Mouse (Mus musculus) spleen, embryonic (tissue): ENCODE data around the gene Gm26897.

ENCODE experiments used
- CTCF ChIA-PET: fragments of 350-600 bp; sonication (Branson Sonifier 250); formaldehyde crosslinking; loops from one replicate; lab custom pipeline; 2022; lab: Charles Lee

Gene Gm26897

DNA sequence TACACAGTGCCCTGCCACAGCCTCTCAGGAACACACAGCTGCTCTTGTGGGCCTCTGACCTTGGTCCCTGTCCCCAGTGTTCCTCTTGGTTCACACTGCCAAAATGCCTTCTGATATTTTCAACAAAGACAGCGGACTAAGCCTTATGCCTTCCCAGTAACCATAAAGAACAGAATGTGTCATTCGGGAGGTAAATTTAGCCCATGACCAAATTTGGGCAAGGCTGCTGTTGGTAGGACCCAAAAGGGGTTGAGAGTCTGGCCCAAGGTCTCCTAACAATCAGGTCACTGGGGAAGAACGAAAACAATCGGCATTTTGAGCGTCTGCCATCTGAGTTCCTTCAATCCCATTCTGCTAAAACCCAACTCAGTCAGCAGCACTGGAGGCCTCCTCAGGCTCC, 15.9 kb downstream of the Gm26897 start:
- CTCF ChIA-PET: no interaction called here

DNA sequence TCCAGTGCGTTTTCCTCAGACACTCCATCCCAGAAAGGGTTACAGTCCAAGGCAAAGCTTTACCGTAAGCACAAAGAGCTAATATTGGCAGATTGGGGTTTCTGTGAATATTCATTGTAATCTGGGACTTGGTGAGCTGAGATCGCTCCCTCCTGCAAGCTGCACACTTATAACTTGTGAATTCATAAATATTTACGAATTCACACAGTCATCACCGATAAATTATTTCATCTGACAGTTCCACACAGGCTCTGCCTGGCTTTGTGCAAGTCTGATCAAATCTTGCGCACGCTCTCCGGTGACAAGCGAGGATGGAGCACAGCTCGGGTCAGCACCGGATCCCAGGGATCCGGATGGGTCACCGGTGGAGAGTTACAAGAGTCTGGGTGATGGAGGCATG, 16.4 kb downstream of the Gm26897 start:
- CTCF ChIA-PET: no interaction called here

DNA sequence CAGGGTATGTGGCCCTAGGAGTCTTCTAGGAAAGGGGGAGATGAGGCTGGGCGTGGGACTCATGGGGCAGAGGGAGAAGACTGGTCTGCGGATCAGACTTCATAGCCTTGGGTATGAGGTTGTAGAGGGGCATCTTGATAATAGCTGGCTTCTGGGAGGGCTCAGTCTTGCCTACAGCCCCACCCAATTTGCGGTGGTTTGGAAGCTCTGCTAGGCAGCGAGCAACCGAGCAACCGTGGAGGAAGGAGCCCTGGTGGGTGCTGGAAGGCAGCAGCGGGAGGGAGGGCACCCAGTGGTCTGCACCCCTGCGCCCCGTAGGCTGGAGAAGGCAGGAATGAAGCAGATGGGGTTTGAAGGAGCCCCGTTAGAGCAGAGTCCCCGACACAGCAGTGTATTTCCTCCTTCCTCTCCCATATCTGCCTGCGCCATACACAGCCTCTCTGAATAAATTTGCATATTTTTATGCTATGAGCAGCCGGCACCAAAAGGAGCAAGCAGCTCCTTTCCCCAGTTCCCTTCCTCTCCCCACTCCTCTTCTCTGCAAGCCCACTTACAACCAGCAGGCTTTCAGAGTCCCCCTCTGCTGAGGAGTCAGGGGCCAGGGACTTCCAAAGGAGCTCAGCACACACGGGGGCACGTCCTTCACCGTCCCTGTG, 20.9 kb downstream of the Gm26897 start:
- CTCF ChIA-PET: interaction anchor here (0.5 kb wide), 1 partner anchor 89 kb away, joined by 3 read pairs; no protein-coding TSS in a partner anchor

DNA sequence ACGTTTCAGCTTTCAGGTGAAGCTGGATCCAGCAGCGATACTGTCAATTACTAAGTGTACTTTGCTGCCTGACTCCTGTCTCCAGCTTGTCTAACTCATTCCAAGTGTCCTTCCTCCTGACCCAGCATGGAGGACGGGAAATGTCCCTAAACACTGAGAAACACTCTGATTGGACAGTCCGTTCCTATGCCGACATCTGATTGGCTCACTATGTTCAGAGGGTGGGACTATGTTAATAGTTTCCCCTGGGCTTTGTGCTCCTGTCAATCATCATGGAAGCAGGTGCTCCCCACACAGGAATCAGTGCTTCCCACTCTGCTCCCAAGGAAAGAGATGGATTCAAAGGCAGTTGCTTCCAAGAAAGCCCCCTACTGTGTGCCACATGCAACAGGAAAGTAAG, 21.6 kb downstream of the Gm26897 start:
- CTCF ChIA-PET: no interaction called here

DNA sequence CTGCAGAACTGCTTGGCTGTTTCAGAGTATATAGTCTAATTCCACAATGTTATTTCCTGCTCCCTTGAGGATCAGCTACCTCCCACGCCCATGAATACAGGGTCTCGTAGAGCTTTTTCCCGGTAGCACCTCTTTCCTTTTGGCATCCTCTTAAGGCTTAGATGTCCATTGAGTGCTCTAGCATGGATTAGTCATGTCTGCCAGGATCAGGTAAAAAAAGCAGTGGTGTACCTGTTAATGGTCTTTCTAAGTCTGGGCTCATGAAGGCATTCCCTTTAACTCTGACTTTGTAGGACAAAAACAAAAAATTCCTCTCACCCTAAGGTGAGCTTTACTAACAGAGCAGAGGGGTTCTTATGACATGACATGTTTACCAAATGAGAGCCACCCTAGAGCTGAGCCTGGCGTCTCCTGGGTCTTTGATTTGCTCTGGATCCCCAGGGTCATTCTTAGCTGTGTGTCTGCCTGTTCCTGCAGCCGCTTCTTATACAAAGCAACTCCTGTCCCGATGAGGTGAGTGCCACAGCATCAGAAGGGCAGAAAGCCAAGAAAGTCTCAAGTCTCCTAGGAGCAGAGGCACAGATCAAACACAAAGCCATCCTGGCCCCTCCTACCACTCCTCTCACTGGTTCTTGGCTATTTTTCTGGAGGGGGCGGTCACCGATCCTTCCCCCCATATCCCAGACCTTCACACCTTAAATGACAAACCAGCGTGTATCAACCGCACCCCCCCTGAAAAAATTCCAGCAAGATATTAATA, 27.2 kb downstream of the Gm26897 start:
- CTCF ChIA-PET: no interaction called here

DNA sequence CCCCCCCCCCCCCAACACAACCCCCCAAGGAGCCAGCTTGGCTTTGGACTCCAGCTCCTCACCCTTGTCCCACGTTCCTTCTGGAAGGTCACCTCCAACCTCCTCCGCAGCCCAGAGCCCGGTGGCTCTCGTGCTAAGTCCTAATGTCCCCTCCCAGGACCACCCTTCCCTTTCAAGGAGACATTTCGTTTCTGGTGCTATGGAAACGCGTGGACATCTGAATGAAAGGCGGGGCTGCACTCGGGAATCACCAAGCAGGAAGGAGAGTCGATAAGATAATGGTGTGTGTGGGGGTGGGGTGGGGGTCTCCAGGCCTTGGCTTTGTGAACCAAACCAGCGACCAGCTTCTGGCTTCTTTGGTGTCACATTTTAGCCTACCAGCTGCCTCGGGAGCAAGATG, 27.9 kb downstream of the Gm26897 start:
- CTCF ChIA-PET: interaction anchor here (0.7 kb wide), 1 partner anchor 1457 kb away, joined by 4 read pairs; no protein-coding TSS in a partner anchor

DNA sequence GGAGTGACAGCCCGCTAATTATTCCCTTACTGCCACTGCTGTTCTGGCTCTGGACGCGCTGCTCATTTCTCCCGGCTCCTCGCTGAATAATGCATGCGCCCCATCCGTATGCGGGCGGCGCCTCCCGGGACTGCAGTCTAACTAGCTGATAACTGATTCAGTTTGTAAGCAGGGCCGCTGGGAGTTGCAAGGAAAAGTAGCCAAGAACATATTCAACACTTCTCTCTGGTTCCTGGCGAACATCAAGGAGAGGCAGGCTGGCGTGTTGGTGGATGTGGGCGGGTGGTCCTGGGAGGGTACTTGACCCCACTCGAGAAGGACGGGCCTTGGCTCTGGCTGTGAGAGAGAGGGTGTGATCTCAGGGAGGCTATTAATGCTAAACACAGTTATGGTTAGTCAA, 28.4 kb downstream of the Gm26897 start:
- CTCF ChIA-PET: interaction anchor here (0.6 to 0.7 kb wide), 2 partner anchors 94 to 1458 kb away, joined by 3 to 4 read pairs; no protein-coding TSS in a partner anchor

DNA sequence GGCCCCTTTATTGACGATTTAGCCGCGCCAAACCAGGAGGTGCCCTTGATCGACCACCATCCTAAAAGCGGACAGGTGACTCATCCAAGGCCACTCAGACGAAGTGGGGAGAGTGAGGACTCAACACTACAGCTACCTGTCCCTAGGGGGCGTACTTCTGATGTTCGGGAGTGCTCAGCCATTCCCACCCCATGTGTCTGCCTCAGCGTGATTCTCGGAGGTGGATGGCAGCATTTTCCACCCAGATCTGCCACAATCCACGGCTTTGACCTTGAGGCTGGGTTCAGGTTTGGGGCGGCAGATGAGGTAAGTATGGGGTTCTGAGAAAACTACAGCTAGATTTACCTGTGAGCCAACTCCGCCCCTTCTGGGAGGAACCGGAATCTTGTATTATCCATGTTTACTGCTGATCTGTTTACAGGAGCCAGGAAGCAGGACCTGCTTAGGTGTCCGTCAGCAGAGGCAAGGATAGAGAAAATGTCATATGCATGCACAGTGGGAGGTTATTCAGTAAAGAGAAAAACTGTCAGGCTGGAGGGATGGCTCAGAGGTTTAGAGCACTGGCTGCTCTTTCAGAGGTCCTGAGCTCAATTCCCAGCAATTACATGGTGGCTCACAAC, 32.1 kb downstream of the Gm26897 start:
- CTCF ChIA-PET: no interaction called here

DNA sequence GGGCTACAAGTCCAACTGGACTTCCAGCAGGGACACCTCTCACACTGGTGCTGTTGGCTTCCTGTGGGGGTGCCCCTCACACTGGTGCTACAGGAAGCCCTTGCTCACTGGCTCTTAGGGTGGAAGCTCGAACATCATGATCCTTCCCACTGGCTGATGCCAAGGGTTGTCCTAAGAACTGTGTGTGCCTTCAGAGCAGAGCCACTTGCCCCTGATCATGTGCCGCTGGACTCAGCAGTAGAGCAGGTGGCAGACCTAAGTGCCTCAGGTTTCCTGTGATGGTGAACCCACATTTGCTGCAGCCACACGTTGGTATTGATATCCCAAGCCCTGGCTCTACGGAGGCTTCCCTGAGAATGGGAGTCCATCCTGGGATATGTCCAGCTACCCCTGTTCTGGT, 33.0 kb downstream of the Gm26897 start:
- CTCF ChIA-PET: no interaction called here

DNA sequence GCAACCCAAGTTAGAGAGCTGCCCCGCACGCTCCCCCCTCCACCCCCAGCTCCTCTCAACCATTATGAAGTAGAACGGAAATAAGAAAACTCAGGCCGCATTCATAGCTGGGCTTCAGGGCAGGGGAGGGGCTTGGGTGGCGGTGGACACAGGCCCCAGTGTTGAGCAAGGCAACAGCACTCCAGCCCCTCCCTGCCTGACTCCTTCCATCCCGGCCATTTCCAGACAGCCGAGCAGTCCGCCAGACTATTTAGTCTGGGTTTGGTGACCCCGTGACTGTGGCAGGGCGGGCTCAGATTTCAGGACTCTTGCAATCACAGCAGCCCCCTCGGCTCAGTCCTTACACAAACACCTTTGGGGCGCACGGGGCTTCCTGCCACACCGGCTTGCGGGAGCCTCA, 36.5 kb downstream of the Gm26897 start:
- CTCF ChIA-PET: no interaction called here

DNA sequence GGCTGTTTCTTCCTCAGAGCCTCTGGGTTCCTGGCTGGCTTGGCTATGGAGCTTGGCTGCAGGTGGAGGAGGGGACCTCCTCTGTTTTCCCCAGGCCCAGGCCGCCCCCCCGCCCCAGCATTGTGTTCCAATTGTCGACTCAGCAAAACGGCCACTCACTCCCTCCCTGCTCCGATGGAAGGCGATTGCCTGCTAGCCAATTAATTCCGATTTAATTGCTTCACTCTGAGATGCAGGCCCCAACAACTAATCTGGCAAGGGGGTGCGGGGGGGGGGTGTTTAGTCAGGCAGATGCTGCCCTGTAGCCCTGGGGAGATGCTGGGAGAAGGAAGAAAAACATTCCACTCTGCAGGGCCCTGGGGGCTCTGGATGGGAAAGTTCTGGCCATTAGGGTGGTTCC, 38.4 kb downstream of the Gm26897 start:
- CTCF ChIA-PET: no interaction called here

DNA sequence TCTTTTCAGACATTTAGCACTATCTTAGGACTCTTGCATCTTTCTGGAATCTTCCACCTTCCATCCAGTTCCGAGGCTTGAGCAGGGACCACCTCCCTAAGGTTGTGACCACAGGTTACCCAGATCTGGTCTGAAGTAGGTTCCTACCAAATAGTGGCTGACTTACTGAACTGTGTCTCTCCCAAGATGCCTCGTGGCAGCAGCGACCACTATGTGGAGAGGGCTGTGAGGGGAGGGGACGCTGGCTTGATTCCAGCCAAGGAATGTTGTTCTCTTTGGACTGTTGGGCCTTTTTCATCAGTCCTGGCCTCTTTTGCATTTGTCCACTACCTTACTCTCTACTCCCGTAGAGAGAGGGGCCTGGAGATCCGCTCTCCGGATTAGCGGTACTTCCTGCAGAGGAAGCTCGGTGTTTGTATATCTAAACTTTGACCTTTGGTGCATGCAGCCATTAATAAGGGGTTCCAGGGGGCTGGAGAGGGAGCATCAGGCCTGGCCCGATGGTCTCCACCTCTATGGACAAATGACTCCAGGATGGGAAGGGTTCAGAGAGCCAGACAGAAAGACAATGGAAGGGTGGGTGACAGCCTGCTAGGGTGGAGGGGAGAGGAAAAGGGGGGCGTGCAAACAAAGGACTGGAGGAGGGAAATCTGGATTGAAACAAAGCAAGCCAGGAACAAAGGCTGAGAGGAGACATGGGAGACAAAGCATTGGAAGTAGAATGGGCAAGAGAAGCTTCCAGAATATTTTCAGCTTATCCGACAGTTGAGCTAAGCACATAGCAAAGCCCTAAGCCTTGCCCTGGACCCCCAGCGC, 39.1 kb downstream of the Gm26897 start:
- CTCF ChIA-PET: no interaction called here

DNA sequence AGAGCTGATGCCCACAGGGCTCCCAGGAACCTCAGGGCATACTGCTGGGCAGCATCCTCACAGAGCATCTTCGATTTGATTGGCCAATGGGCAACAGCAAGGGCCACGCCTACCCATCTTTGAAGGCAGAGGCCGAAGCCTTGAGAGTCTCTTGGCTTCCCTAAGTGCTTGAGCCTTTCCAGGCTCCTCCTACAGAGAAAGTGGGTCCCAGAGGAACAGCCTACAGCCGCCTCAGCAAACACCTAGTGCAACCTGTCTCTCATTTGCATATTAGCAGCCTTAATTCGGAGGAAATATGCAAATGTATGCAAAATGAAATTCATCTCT, 39.6 kb downstream of the Gm26897 start:
- CTCF ChIA-PET: no interaction called here

DNA sequence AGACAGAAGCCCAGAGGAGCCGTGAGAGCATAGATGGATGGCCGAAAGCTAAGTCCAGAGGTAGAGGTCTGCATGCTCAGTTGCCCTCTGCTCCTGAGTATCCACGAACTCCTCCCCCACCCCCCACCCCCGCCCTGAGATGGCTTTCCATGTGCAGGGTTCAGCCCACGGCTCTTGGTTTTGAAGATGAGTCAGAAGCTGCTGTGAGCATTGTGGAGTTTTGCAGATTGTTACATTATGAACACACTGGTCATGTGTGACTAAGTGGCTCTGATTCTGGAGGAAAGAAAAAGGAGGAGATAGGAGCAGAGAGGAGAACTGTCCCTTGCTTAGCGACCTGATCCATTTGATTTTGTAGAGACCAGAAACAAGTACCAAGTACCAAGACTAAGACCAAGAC, 42.5 kb downstream of the Gm26897 start:
- CTCF ChIA-PET: no interaction called here

DNA sequence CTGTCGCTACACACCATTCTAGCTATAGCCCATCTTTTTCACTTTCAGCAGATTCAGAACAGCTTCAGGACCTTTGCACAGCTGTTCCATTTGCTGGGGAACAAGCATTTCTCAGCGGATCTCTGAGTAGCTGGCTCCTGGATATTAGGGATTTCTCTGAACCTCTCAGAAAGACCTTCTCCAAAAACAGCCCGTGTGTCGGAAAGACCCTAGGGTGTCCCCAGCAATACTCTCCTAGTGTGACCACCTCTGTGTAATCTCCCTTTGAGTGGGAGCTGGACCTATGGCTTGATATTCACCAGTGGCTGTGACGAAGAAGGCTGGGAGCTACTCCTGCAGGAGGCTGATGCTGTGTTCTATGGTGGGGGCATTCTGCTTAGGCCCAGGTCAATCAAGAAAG, 44.4 kb downstream of the Gm26897 start:
- CTCF ChIA-PET: no interaction called here

DNA sequence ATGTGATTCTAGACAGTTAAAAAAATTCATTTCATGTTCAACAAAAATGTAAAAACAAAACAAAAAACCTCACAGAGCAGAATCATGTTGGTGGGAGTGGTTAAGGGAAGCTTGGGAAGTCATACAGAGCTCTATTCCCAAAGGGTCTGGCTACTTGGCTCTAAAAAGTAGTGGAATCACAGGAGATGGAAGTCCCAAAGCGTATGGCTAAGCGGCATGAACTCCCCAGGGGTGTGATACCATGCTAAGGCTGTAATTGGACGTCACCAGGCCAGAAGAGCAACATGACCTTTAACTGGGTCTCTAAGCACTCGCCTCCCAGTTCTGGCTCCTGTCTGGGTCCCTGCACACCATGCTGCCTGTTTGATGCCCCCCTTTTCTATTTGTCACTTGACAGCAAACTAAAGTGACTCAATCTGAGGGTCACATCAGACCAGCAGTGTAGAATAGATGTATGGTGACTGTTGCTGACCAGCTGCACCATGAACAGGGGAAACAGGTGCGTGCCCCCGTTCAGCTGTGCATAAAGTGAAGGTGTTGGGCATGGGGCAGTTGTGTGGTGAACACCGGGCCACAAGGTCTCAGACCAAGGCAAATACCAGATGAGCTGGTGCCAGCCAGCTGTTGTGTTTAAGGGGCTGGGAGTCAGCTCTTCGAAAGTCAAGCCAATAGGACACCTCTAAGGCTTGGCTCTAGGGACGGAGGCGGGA, 46.2 kb downstream of the Gm26897 start:
- CTCF ChIA-PET: no interaction called here
